Mouse (Mus musculus): ENCODE results near the gene Klhl18. TPM values are rescaled to one million over a fixed set of nuclear protein-coding genes. Genes with fewer than 3 reads are reported as not detected.
A peak's percentile ranks its signal among the peaks of the same experiment; 100 is the strongest.

The Klhl18 gene
- polyA plus RNA-seq, 1 experiment from 2014 or later: 7.6 TPM

DNA sequence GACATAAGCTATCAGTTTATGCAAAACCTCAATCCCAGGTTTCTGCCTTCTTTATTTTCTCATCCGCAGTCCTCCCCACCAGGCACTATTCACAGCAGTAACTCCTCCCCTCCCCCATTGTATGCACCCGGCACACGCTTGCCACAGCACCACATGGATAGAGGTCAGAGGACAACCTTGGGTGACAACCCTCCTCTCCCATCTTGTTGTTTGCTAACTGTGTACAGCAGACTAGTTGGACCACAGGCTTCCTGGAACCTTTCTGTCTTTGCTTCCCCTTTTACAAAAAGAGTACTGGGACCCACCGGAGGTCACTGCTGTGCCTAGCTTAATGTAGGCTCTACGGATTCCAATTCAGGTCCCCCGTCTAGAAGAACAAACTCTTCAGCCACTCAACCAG is 35.9 kb downstream of the Klhl18 start:
- Histone ChIP-seq H3K4me3 (ENCODE audit: low read depth, low read length) (no peak overlapping the region), H3K27ac (ENCODE audit: low read depth) (no peak overlapping the region), H3K36me3 (ENCODE audit: control insufficient read depth, insufficient read depth, low read length) (peaks cover 17% of the 10 kb centered on the region), H3K9ac (ENCODE audit: low read length) (no peak overlapping the region), H3K27me3 (replicated peaks; ENCODE audit: control insufficient read depth, insufficient read depth, low read length) (no peaks in the 10 kb centered on the region), H3K4me1 (replicated peaks; ENCODE audit: control insufficient read depth, insufficient read depth, low read length) (no peaks in the 10 kb centered on the region), H3K4me2 (ENCODE audit: low read length) (no peak overlapping the region), H3K9me3 (ENCODE audit: control insufficient read depth, low read length) (no peaks in the 10 kb centered on the region)
- no peak for DNase-seq (ENCODE audit: low spot score)
- WGBS: 88% methylated on average over 6 of the region's 6 CpGs
- ATAC-seq (replicated peaks; ENCODE audit: low FRiP score, low TSS enrichment, low read depth): no peak

GRCm38 (mm10) chr9:110440049-110440448 is 36.4 kb downstream of the Klhl18 start:
- Histone ChIP-seq H3K9me3 (ENCODE audit: control insufficient read depth, low read length) (no peaks in the 10 kb centered on the region), H3K27me3 (replicated peaks; ENCODE audit: control insufficient read depth, insufficient read depth, low read length) (no peaks in the 10 kb centered on the region), H3K4me3 (ENCODE audit: low read depth, low read length) (no peak overlapping the region), H3K4me2 (ENCODE audit: low read length) (no peak overlapping the region), H3K36me3 (ENCODE audit: control insufficient read depth, insufficient read depth, low read length) (peaks cover 22% of the 10 kb centered on the region), H3K9ac (ENCODE audit: low read length) (no peak overlapping the region), H3K27ac (ENCODE audit: low read depth) (no peak overlapping the region), H3K4me1 (replicated peaks; ENCODE audit: control insufficient read depth, insufficient read depth, low read length) (no peaks in the 10 kb centered on the region)
- ATAC-seq (replicated peaks; ENCODE audit: low FRiP score, low TSS enrichment, low read depth) (no peak), DNase-seq (ENCODE audit: low spot score) (no peak)
- 65% methylated on average over 5 of the region's 5 CpGs for WGBS

GRCm38 (mm10) chr9:110436041-110436440 is 40.5 kb downstream of the Klhl18 start:
- Histone ChIP-seq H3K27me3 (replicated peaks; ENCODE audit: control insufficient read depth, insufficient read depth, low read length) (no peaks in the 10 kb centered on the region), H3K4me3 (ENCODE audit: low read depth, low read length) (no peak overlapping the region), H3K9ac (ENCODE audit: low read length) (no peak overlapping the region), H3K4me1 (replicated peaks; ENCODE audit: control insufficient read depth, insufficient read depth, low read length) (no peaks in the 10 kb centered on the region), H3K9me3 (ENCODE audit: control insufficient read depth, low read length) (no peaks in the 10 kb centered on the region), H3K4me2 (ENCODE audit: low read length) (no peak overlapping the region), H3K27ac (ENCODE audit: low read depth) (no peak overlapping the region), H3K36me3 (ENCODE audit: control insufficient read depth, insufficient read depth, low read length) (peaks cover 20% of the 10 kb centered on the region)
- no peak for ATAC-seq (replicated peaks; ENCODE audit: low FRiP score, low TSS enrichment, low read depth)
- DNase-seq (ENCODE audit: low spot score): no peak
- WGBS: 91% methylated on average over 11 of the region's 11 CpGs

DNA sequence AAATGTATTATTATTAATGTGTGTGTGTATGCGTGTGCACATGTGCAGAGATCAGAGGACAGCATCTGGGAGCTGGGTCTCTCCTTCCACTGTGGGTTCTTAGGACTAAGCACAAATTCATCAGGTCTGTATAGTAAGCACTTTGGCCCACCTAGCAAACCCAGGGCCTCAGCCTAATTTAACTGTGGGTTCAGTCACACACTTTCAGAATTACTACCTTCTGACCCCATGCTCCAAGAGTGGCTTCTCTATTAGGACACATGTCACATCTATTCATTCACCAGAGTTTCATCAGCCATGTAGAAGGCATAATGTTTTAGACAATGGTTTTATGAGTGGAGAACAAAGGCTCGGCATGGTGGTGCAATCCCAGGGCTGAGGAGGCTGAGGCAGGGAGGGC is 43.4 kb downstream of the Klhl18 start:
- Histone ChIP-seq H3K9ac (ENCODE audit: low read length) (no peak overlapping the region), H3K27me3 (replicated peaks; ENCODE audit: control insufficient read depth, insufficient read depth, low read length) (no peaks in the 10 kb centered on the region), H3K4me2 (ENCODE audit: low read length) (no peak overlapping the region), H3K4me3 (ENCODE audit: low read depth, low read length) (no peak overlapping the region), H3K4me1 (replicated peaks; ENCODE audit: control insufficient read depth, insufficient read depth, low read length) (no peaks in the 10 kb centered on the region), H3K27ac (ENCODE audit: low read depth) (no peak overlapping the region), H3K9me3 (ENCODE audit: control insufficient read depth, low read length) (no peaks in the 10 kb centered on the region), H3K36me3 (ENCODE audit: control insufficient read depth, insufficient read depth, low read length) (peaks cover 37% of the 10 kb centered on the region)
- DNase-seq (ENCODE audit: low spot score) (no peak), ATAC-seq (replicated peaks; ENCODE audit: low FRiP score, low TSS enrichment, low read depth) (no peak)
- 94% methylated on average over 2 of the region's 2 CpGs for WGBS

GRCm38 (mm10) chr9:110431241-110431640 is 45.3 kb downstream of the Klhl18 start:
- ATAC-seq (replicated peaks; ENCODE audit: low FRiP score, low TSS enrichment, low read depth) (no peak), DNase-seq (ENCODE audit: low spot score) (no peak)
- H3K4me1 ChIP-seq (replicated peaks; ENCODE audit: control insufficient read depth, insufficient read depth, low read length): no peaks in the 10 kb centered on the region
- no peaks in the 10 kb centered on the region for H3K27me3 ChIP-seq (replicated peaks; ENCODE audit: control insufficient read depth, insufficient read depth, low read length)
- no peaks in the 10 kb centered on the region for H3K9me3 ChIP-seq (ENCODE audit: control insufficient read depth, low read length)
- H3K27ac ChIP-seq (ENCODE audit: low read depth): no peak overlapping the region
- H3K36me3 ChIP-seq (ENCODE audit: control insufficient read depth, insufficient read depth, low read length): peaks cover 42% of the 10 kb centered on the region
- no peak overlapping the region for H3K4me3 ChIP-seq (ENCODE audit: low read depth, low read length)
- no peak overlapping the region for H3K9ac ChIP-seq (ENCODE audit: low read length)
- H3K4me2 ChIP-seq (ENCODE audit: low read length): no peak overlapping the region
- WGBS: 81% methylated on average over 8 of the region's 8 CpGs

GRCm38 (mm10) chr9:110419511-110420112 is 56.9 kb downstream of the Klhl18 start, which contains the start of gene Ngp:
Ngp (plus strand) TSS chr9:110419747.
- Histone ChIP-seq H3K27ac (ENCODE audit: low read depth) (no peak within 1 kb of the TSS), H3K4me1 (replicated peaks; ENCODE audit: control insufficient read depth, insufficient read depth, low read length) (no peaks in the 10 kb centered on the region), H3K27me3 (replicated peaks; ENCODE audit: control insufficient read depth, insufficient read depth, low read length) (no peaks in the 10 kb centered on the region), H3K4me3 (ENCODE audit: low read depth, low read length) (no peak within 1 kb of the TSS), H3K4me2 (ENCODE audit: low read length) (no peak within 1 kb of the TSS), H3K9me3 (ENCODE audit: control insufficient read depth, low read length) (no peaks in the 10 kb centered on the region), H3K9ac (ENCODE audit: low read length) (no peak within 1 kb of the TSS), H3K36me3 (ENCODE audit: control insufficient read depth, insufficient read depth, low read length) (no peaks in the 10 kb centered on the region)
- ATAC-seq (replicated peaks; ENCODE audit: low FRiP score, low TSS enrichment, low read depth): no peak
- 89% methylated on average over 12 of the region's 12 CpGs for WGBS
- no peak for DNase-seq (ENCODE audit: low spot score)

- no peak for ATAC-seq (replicated peaks; ENCODE audit: low FRiP score, low TSS enrichment, low read depth)
- peak; percentile 65 for DNase-seq (ENCODE audit: low spot score)
These were observed 62.7 kb downstream of the Klhl18 start for GRCm38 (mm10) chr9:110413785-110414184.

DNA sequence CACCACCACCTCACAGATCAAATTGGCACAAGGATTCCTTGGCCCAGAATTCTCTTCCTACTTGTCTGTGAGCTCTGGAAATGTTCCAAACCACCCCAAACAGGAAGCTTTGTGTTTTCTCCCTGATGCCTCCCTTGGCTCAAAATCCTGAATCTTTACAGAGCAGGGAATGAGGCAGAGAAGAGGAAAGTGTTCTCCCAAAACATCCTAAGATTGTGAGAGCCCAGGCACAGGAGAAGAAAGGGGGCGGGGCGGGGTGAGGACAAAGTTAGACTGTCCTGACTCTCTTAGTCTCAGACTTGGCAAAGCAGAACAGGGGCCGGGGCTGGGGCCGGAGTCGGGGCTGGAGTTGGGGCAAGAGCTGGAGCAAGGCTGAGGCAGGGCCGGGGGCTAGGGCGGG is 63.6 kb downstream of the Klhl18 start:
- ATAC-seq (replicated peaks; ENCODE audit: low FRiP score, low TSS enrichment, low read depth) (no peak), DNase-seq (ENCODE audit: low spot score) (no peak)
- H3K36me3 ChIP-seq (ENCODE audit: control insufficient read depth, insufficient read depth, low read length): no peaks in the 10 kb centered on the region
- no peak overlapping the region for H3K4me2 ChIP-seq (ENCODE audit: low read length)
- H3K4me3 ChIP-seq (ENCODE audit: low read depth, low read length): no peak overlapping the region
- H3K27me3 ChIP-seq (replicated peaks; ENCODE audit: control insufficient read depth, insufficient read depth, low read length): no peaks in the 10 kb centered on the region
- no peak overlapping the region for H3K9ac ChIP-seq (ENCODE audit: low read length)
- H3K27ac ChIP-seq (ENCODE audit: low read depth): no peak overlapping the region
- H3K4me1 ChIP-seq (replicated peaks; ENCODE audit: control insufficient read depth, insufficient read depth, low read length): peaks cover 9% of the 10 kb centered on the region
- no peaks in the 10 kb centered on the region for H3K9me3 ChIP-seq (ENCODE audit: control insufficient read depth, low read length)
- 71% methylated on average over 7 of the region's 7 CpGs for WGBS

More at GRCm38 (mm10) chr9:110413785-110414184, 62.7 kb downstream of the Klhl18 start:
- no peak overlapping the region for H3K4me3 ChIP-seq (ENCODE audit: low read depth, low read length)
- H3K27ac ChIP-seq (ENCODE audit: low read depth): no peak overlapping the region
- no peaks in the 10 kb centered on the region for H3K36me3 ChIP-seq (ENCODE audit: control insufficient read depth, insufficient read depth, low read length)
- H3K9ac ChIP-seq (ENCODE audit: low read length): no peak overlapping the region
- no peaks in the 10 kb centered on the region for H3K9me3 ChIP-seq (ENCODE audit: control insufficient read depth, low read length)
- H3K4me2 ChIP-seq (ENCODE audit: low read length): no peak overlapping the region
- WGBS: 55% methylated on average over 9 of the region's 9 CpGs
- no peaks in the 10 kb centered on the region for H3K27me3 ChIP-seq (replicated peaks; ENCODE audit: control insufficient read depth, insufficient read depth, low read length)
- peaks cover 6% of the 10 kb centered on the region for H3K4me1 ChIP-seq (replicated peaks; ENCODE audit: control insufficient read depth, insufficient read depth, low read length)
